Mouse (Mus musculus) liver, postnatal 0 days (tissue): ENCODE results near the gene Anp32a. TPM values are rescaled to one million over a fixed set of nuclear protein-coding genes. Genes with fewer than 3 reads are reported as not detected.
A peak's percentile ranks its signal among the peaks of the same experiment; 100 is the strongest.

ENCODE experiments used
- ATAC-seq: fragments of 200-750 bp; cut with Nextera tagmentation; 2 replicates; pipeline ENCODE4 v1.8.0; 2017; ENCODE audit warnings: mild to moderate bottlenecking, moderate library complexity
- DNase-seq: peaks from one replicate; pipeline ENCODE4 v3.0.0-alpha.2; 2016
- H3K27ac ChIP-seq: fragments of 300-500 bp; sonication (generic); 2 replicates; pipeline ENCODE4 v1.5.1; 2014; ENCODE audit warnings: antibody characterized with exemption, moderate library complexity, mild to moderate bottlenecking, low read depth
- H3K27me3 ChIP-seq: fragments of 300-500 bp; sonication (generic); 2 replicates; pipeline ENCODE4 v1.6.1; 2014; ENCODE audit warnings: low read length, control low read depth, mixed read lengths; ENCODE audit not compliant: insufficient read depth
- H3K36me3 ChIP-seq: fragments of 300-500 bp; sonication (generic); replicated peaks from 2 replicates; pipeline ENCODE4 v1.6.1; 2014; ENCODE audit warnings: mild to moderate bottlenecking, control low read depth, low read length, moderate library complexity, mixed read lengths; ENCODE audit not compliant: insufficient read depth
- H3K4me1 ChIP-seq: fragments of 300-500 bp; sonication (generic); 2 replicates; pipeline ENCODE4 v1.6.1; 2014; ENCODE audit warnings: antibody characterized with exemption, mild to moderate bottlenecking, control low read depth; ENCODE audit not compliant: insufficient read depth
- H3K4me2 ChIP-seq: fragments of 300-500 bp; sonication (generic); 2 replicates; pipeline ENCODE4 v1.6.1; 2014; ENCODE audit warnings: low read depth, mild to moderate bottlenecking, low read length, moderate library complexity, mixed read lengths
- H3K4me3 ChIP-seq: fragments of 300-500 bp; sonication (generic); 2 replicates; pipeline ENCODE4 v1.5.1; 2014; ENCODE audit warnings: low read depth, low read length
- H3K9ac ChIP-seq: fragments of 300-500 bp; sonication (generic); replicated peaks from 2 replicates; pipeline ENCODE4 v1.6.1; 2014; ENCODE audit warnings: mild to moderate bottlenecking, moderate library complexity
- H3K9me3 ChIP-seq: fragments of 300-500 bp; sonication (generic); 2 replicates; pipeline ENCODE4 v1.6.1; 2016; ENCODE audit warnings: mild to moderate bottlenecking, control low read depth, low read length, mixed read lengths
- CTCF ChIP-seq: sonication (generic); IDR thresholded peaks from 2 replicates; pipeline ENCODE4 v1.5.1; 2016; ENCODE audit warnings: antibody characterized with exemption, low read depth
- EP300 ChIP-seq: IDR thresholded peaks from 2 replicates; pipeline ENCODE4 v1.6.1; 2016; ENCODE audit warnings: antibody characterized with exemption, low read depth, mild to moderate bottlenecking
- WGBS: fragments of 180-500 bp; shearing (Covaris S2); extraction: QIAGEN DNeasy Blood & Tissue Kit; methylation state at CpG from one replicate; pipeline ENCODE4 v1.1.7; 2014; ENCODE audit not compliant: insufficient replicate concordance; 5-methylcytosine and 5-hydroxymethylcytosine counted together
- polyA plus RNA-seq: library from polyadenylated mRNA; unstranded; fragments of >200 nt; fragmentation: Nextera tagmentation; extraction: Ambion mirVana; gene quantifications from 2 replicates; pipeline ENCODE4 v1.2.1, GENCODE M21; 2015

The Anp32a gene
- polyA plus RNA-seq, 1 experiment from 2014 or later, result 60.4 TPM

GRCm38 (mm10) chr9:62385062-62385461 is 44.0 kb downstream of the Anp32a start:
- ATAC-seq (peak; percentile 38), DNase-seq (no peak)
- Histone ChIP-seq H3K4me1 (peaks cover 23% of the 10 kb centered on the region), H3K36me3 (no peaks in the 10 kb centered on the region; the same call in 1 of the 2 replicates), H3K27me3 (no peaks in the 10 kb centered on the region), H3K9me3 (no peaks in the 10 kb centered on the region), H3K4me2 (no peak overlapping the region), H3K9ac (no peak overlapping the region), H3K4me3 (no peak overlapping the region), H3K27ac (peak overlapping the region; percentile 77)
- no peak for TF ChIP-seq CTCF
- no peak for TF ChIP-seq EP300
- WGBS, result 36% methylated on average over 6 of the region's 6 CpGs

DNA sequence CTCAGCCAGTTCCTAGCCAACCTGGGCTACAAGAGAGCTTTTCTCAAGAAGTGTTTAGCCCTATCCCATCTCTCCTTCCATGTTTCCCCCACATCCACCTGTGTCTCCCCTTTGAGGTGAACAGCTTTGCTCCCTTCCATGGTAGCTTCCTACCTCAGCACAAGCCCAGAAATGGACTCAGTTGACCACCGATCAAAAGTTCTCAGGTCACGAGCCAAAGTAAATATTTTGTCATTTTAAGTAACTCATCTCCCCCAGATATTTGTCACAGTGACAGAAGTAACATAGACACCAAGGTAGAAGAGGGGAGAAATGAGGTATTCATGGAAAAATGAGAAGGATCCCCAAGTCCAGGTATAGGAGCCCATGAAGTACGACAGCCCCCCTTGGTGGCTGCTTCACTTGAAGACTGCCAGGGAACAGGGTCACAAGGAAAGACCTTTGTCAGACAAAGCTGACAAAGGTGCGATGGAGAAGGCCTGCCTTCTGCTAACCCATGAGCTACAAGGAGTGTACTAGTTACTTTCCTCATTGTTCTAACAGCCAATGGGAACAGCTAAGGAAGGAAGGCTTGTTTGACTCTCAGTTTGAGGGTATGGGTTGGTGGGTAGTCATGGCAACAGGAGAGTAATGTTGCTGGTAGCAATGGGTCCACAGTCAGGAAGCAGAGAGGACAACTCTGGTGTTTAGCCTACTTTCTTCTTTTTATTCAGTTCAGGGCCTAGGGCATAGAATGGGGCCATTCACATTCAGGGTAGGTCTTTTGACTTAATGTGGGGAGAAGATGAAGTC is 44.8 kb downstream of the Anp32a start:
- Histone ChIP-seq H3K4me3 (no peak overlapping the region), H3K36me3 (no peaks in the 10 kb centered on the region), H3K27me3 (no peaks in the 10 kb centered on the region), H3K9me3 (no peaks in the 10 kb centered on the region), H3K27ac (peak overlapping the region; percentile 77), H3K4me2 (no peak overlapping the region), H3K9ac (no peak overlapping the region), H3K4me1 (peaks cover 23% of the 10 kb centered on the region)
- DNase-seq (no peak), ATAC-seq (peak; percentile 77)
- no peak; the same call in 1 of the 2 replicates for TF ChIP-seq EP300
- no peak for TF ChIP-seq CTCF
- WGBS, result 72% methylated on average over 4 of the region's 4 CpGs

DNA sequence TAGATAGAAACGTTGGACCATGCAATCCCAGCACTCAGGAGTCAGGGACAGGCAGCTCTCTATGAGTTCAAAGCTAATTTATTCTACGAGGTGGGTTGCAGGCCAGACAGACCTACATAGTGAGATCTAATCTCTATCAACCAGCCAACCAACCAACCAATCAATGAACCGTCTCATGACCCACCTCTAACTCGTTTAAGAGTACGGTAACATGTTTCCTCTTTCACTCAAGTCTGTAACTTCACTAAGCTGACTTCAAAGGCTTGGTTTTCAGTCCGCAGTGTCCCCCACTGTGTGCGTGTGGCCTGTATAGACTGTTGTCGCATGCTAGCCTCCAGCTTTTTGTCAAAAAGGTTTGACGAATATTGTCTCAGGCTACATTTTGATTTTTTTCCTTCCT is 48.6 kb downstream of the Anp32a start:
- Histone ChIP-seq H3K4me1 (peaks cover 18% of the 10 kb centered on the region), H3K36me3 (no peaks in the 10 kb centered on the region), H3K4me3 (no peak overlapping the region), H3K9me3 (no peaks in the 10 kb centered on the region), H3K4me2 (no peak overlapping the region), H3K9ac (no peak overlapping the region), H3K27ac (no peak overlapping the region), H3K27me3 (no peaks in the 10 kb centered on the region)
- no peak for DNase-seq
- no peak for TF ChIP-seq CTCF
- TF ChIP-seq EP300, result no peak
- 61% methylated on average over 9 of the region's 9 CpGs for WGBS
- ATAC-seq, result no peak

- Histone ChIP-seq H3K4me3 (no peak overlapping the region), H3K4me2 (no peak overlapping the region), H3K4me1 (no peaks in the 10 kb centered on the region), H3K36me3 (no peaks in the 10 kb centered on the region), H3K27ac (no peak overlapping the region), H3K9me3 (no peaks in the 10 kb centered on the region), H3K27me3 (no peaks in the 10 kb centered on the region), H3K9ac (no peak overlapping the region)
- TF ChIP-seq EP300 (no peak), CTCF (no peak)
- ATAC-seq (no peak), DNase-seq (no peak)
- 45% methylated on average over 2 of the region's 2 CpGs for WGBS
These were observed 52.4 kb downstream of the Anp32a start for GRCm38 (mm10) chr9:62393531-62393930.

DNA sequence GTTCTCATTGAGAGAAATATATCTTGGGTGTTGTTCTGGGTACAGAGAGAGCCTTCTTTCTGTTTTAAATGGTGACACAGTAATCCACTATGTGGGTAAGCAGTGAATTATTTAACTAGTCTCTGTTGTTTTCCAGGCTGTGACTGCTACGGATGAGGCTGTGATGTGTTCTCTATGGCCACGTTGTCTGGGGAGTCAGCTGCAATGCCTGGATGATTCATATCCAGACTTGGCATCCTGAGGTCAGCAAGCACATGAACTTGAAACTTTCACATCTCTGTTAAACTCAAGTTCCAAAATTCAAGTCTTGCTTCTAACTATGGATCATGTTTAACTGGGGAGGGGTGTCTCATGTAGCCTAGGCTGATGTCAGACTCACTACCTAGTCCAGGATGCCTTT is 53.1 kb downstream of the Anp32a start:
- H3K4me3 ChIP-seq, result no peak overlapping the region
- 69% methylated on average over 2 of the region's 2 CpGs for WGBS
- H3K36me3 ChIP-seq, result no peaks in the 10 kb centered on the region

GRCm38 (mm10) chr9:62400531-62401170 is 59.6 kb downstream of the Anp32a start:
- ATAC-seq, result no peak
- Histone ChIP-seq H3K4me2 (no peak overlapping the region), H3K36me3 (no peaks in the 10 kb centered on the region), H3K9me3 (no peaks in the 10 kb centered on the region), H3K4me3 (no peak overlapping the region), H3K9ac (no peak overlapping the region), H3K27me3 (no peaks in the 10 kb centered on the region), H3K27ac (no peak overlapping the region), H3K4me1 (no peaks in the 10 kb centered on the region)
- TF ChIP-seq EP300 (no peak), CTCF (no peak)
- DNase-seq, result no peak
- WGBS, result 41% methylated on average over 11 of the region's 11 CpGs

More for the DNA sequence above, 53.1 kb downstream of the Anp32a start:
- H3K27me3 ChIP-seq, result no peaks in the 10 kb centered on the region
- no peaks in the 10 kb centered on the region for H3K9me3 ChIP-seq
- no peaks in the 10 kb centered on the region for H3K4me1 ChIP-seq
- DNase-seq (no peak), ATAC-seq (no peak)
- TF ChIP-seq CTCF (no peak), EP300 (no peak)
- no peak overlapping the region for H3K4me2 ChIP-seq
- no peak overlapping the region for H3K27ac ChIP-seq
- H3K9ac ChIP-seq, result no peak overlapping the region
